Mouse (Mus musculus): ENCODE data around the gene Dgkb.

- TF ChIP-seq POLR2A (IDR thresholded peaks at IDR 0.05; ENCODE audit: low read depth, low read length) (no peak), CTCF (IDR thresholded peaks at IDR 0.05; ENCODE audit: extremely low read depth, insufficient read depth, insufficient read length, insufficient replicate concordance) (no peak)
These were observed 544.0 kb downstream of the Dgkb start for GRCm38 (mm10) chr12:38361491-38361890.

All from spleen, adult 2 months (tissue).